Mouse (Mus musculus): ENCODE data around the gene C1qb.
A peak's percentile ranks its signal among the peaks of the same experiment; 100 is the strongest.

Gene C1qb

DNA sequence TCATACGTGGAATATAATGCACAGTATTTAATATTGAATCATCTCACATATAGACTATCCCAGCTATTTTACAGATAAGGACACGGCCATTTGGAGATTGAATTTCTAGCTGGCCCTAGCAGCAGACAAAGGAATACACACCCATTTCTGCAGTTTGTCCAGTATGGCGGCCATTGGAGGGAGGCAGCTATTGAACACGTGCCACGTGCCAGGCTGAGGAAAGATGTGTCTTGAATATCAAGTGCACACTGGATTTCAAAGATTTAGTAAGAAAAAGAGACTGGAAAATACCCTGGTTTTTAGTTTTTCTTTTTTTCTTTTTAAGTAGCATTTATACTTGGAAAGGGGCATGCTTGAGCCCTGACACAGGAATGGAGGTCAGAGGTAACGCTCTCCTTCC lies 38.8 kb downstream of the C1qb start:
- no peak for DNase-seq (ENCODE audit: low spot score in 2 of 2)

DNA sequence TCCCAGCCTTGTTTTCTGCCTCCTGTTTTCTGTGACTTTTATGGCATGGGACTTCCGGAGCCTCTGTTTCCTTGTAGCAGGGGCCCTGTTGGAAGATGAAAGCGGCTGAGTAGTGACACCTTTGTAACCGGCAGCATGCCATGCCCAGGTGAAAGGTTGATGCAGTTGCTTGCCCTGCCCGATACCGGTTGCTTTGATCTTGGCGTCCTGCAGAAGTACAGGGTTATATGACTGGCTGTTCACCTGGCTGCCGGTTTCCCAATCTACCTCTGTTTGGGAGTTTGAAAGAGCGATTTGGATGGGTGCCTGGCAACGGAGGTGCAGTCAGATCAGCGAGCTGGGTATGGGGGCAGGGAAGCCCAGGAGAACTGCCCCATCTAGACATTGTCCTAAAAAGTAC lies 43.2 kb downstream of the C1qb start:
- no peak for DNase-seq (ENCODE audit: low spot score in 2 of 2)

DNA sequence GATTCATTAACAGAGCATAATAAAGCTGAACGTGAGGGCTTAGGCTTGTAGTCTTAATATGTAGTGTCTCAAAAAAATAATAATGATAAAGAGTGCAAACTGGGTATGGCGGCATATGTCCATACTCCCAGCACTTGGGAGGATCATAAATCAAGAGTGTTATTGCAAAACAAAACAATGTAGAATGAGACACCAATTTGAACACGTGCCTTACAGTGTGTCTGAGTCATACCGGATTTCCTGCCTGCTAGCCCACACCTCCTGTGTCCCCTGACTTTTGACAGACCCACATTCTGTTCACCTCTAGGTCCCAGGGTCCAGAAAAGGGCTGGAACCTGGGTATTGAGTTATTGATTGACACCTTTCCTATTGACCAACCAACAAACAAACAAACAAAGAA lies 44.0 kb downstream of the C1qb start:
- DNase-seq (ENCODE audit: low spot score in 2 of 2) = no peak

DNA sequence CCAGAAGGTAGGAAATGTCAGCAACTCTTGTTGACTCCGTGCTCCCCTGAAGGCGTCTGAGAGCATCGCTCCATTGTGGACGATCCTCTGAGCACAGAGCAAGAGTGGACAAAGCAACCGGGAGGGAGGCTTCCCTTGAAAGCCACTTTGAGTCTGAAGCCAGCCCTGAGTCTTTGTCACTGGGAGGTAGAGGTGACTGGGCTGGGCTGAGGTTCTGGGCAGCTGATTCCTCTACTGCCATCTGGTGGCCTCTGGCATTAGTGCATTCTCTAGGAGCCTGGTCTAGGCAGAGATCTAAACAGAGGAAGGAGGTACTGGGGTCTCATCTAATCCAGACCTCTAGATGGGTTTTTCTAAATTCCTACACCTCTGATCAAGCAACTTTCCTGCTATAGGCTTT lies 44.9 kb downstream of the C1qb start:
- DNase-seq (ENCODE audit: low spot score in 2 of 2) = peak; percentile 45 to 65

DNA sequence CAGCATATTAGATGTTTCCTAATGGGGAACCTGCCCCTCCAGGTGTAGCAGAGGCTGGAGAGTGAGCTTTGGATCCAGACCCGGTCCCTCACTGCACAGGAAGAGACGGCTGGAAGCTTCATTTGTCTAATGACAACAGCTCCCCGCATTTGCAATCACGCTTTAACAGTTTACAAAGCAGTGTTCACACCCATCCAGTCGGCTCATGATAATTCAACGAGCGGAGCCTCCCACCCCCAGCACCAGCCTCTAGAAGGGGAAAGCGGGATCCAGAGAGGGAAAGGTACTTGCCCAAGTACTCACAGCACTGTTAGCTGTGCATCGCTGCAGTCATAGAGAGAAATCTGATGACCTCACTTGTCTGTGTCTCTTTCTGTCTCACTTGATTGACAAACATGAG lies 47.5 kb downstream of the C1qb start:
- DNase-seq (ENCODE audit: low spot score in 2 of 2) = no peak

DNA sequence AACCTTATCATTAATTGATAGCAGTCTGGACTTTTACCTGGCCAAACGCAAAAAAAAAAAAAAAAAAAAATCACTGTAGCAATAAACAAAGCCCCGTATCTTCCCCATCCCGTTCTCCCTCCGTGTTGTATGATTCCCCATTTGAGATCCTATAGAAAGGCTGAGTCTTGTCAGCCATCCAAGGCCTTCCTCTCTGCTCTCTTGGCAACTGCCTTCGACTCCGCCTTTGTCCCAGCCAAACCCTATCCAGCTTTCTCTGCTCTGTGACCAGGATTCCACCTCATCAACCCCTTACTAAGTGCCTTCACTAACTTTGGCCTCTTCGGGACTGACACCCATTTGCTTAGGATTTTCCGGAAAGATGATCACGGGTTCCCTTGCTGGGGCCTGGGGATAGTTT lies 48.0 kb downstream of the C1qb start:
- DNase-seq (ENCODE audit: low spot score in 2 of 2) = no peak

DNA sequence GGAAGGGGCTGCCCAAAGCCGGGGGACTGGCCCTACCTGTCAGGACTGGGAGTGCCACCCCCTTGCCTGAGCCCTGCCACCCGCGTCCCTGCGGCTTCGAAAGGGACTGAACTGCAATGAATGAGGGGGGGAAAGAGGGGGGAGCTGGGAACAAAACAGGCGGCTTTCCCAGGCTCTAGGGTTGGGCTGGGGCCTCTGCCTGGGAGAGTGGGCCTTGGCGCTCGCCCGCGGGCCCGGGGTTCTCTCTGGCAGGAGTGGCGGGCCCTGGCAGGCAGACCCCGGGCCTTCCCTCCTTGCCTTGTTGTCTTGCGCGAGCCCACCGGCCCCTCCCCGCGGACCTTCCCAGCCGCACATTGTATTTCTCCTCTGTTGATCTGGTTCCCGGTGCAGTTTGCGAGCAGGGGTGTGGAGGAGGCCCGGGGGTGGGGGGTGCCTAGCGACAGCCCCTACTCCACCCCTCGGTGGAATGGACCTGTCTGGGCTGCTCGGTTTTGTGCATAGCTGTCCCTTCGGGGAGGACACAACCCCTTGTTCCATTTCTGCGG lies 49.5 kb downstream of the C1qb start:
- DNase-seq (ENCODE audit: low spot score in 2 of 2) = no peak

DNA sequence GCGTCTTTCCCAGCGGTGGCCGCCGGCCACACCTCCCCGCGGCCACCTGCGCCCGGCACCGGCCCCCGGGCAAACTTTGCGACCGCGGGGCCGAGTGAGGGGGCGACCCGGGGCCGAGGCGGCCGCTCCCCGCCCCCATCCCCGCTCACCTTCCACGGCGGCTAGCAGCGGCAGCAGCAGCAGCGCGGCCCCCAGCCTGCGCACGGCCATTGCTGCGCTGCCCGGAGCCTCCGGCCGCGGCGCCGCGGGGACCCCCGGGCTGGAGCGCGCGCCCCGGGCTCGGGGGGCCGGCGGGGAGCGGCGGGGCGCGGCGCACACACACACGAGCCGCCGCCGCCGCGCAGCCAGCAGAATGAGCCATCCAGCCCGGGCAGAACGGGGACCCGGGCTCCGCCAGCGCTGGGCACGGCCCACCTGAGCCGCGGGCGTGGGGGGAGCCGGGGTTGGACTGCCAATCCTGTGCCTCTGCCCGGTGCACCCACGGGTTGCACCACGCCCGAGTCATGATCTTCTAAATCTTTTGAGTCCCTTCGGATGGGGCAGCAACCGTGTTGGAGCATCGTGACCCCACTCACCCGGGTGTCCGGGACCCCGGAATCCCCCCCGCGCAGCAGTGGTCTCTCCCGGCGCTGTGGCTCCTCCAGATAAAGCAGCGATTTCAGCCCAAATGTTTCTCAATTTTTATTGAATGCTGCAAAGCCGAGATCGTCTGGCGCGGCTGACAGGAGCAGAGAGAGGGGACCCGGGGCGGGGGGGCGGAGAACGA lies 50.2 kb downstream of the C1qb start, which contains the start of gene Ephb2:
Gene Ephb2, minus strand, starts transcription at position 368 of the 766 bp plus-strand sequence.
- DNase-seq (ENCODE audit: low spot score in 2 of 2) = peak; percentile 22 to 50

DNA sequence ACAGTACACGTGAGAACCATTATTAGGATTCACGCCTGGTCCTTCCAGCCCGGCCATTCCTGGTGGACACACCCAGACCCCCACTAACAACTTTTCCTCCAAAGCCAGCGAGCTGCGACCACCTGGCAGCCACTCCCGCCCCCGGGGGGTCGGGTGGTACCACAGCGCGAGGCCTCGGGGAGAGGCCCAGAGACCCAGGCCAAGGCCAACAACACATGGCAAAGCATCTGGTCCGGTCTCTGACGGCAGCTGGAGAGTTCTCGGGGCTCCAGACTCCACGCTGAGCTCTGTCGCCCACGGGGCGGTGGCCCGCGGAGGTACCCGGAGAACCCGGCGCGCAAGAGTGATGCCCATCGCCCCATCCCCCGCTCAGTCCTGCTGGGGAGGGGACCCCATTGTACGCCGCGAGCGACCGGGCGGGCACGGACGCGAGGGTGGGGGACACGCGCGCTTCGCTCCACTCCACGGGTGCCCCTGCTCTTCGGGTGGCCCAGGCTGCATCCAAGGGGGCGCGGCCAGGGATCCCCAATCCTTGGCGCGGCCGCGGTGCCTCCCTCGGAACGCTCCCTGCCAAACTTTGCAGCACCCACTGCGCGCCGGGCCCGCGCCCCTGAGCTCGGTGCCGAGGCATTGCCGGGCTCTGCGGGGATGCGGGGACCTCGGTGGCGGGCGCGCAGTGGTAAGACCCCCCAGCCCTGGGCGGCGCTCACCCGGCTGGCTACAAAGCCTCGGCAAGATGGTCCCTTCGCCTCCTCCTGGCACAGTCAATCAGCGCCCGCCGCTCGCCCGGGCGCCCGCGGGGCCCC lies 51.0 kb downstream of the C1qb start:
- no peak for DNase-seq (ENCODE audit: low spot score in 2 of 2)

DNA sequence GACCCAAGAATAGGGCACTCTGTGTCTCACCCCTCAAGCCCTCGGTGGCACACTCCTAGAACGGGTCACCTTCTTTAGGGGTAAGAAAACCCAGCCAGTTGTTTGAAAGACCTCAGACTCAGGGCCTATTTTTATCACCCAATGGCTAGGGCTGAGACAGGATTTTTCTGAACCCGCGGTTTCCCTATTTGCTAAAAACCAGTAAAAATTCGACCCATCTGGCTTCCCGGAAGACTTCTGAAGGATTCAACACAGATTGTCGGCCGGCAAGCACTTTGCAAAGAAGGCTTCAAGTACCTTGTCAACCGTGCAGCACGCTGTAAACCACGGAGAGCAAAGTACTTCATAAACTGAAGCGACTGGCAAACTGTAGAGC lies 51.6 kb downstream of the C1qb start:
- no peak for DNase-seq (ENCODE audit: low spot score in 2 of 2)

DNA sequence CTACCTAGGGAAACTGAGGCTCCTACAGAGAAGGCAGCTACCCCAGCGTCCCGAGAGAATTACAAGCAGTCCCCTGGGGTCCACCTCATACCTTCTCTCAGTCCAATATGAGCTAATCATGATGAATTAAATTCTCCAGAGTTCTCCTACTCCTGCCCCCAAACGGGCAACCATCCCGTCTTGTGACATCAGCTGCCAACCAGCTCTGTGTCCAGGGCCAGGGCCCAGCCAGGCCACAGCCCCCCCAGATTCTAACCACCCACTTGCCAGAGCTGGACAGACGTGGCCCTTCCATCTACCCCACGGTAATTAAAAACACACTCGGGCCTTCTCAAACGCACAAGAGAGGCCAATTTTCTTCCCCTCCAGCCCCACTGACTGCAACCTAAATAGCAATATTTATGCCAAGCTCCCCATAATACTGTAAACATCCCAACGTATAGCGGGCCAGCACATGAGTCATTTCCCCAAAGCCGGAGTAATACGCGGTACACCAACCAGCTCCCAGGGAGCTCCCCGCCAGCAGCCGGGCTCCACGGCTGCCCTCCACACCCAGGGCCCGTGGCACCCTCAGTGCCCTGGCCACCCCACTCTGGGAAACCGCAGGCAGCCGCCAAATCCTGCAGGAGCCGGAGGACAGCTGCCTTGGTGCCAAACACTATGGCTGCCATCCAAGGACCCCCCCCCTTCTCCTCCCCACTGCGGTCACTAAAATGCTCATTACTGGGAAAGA lies 52.2 kb downstream of the C1qb start:
- no peak for DNase-seq (ENCODE audit: low spot score in 2 of 2)

DNA sequence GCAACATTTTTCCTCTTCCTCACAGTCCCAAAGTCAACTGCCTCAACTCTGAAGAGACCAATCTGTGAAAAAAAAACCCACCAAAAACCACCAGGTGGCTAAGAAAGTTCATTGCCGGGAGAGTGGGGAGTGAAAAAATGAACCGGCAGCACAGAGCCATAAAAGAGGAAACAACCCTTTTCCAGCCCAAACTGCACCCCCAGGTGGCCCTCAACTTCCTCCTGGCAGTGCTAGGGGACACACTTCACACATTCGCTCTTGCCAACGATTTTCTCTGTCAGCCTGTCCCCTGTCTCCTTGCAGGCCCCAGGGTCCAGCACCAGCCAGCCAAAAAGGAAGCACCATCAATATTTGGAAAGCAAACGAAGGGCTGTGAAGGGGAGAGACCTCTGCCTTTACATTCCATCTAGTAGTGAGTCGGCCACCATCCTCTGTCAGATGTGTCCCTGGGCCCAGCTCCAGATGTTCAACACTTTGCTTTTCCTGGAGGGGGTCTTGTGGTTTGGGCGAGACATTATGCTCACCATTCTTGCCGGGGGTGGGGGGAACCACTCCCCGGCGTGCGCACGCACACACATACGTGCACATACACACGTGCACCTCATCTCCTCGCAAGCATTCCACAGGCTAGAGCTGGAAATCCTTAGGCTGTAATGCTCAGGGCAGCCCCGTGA lies 53.3 kb downstream of the C1qb start:
- no peak for DNase-seq (ENCODE audit: low spot score in 2 of 2)

DNA sequence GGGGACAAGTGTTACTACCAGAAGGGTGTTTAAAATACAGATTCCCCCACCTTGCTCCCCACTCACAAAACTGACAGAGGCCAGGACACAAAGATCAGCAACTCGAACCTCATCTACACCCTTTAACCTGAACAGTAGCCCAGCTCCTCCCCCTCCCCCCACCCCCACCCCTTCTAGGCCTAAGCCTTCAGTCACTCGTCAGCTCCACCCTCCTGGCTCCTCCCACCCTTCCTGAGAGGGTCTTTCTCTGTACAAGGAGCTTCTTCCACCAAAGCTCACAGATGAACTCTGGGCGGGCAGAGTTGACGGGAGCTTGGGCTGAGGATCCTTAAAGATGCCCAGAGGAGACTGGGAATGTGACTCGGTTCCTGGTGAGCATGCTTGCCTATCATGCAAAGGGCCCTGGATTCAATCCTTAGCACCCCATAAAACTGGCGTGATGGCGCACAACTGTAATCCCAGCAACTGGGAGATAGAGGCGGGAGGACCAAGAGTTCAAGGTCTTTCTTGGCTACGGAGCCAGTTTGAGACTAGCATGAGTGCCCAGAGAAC lies 55.6 kb downstream of the C1qb start:
- DNase-seq (ENCODE audit: low spot score in 2 of 2) = no peak
